Mouse (Mus musculus): ENCODE results near the gene Ptpre. TPM values are rescaled to one million over a fixed set of nuclear protein-coding genes. Genes with fewer than 3 reads are reported as not detected.

The Ptpre gene
- total RNA-seq, 2 experiments from 2014 or later: 49.6 to 74.2 TPM

- ATAC-seq (replicated peaks; ENCODE audit: poor library complexity): no peak
Measured at GRCm38 (mm10) chr7:135602265-135602664, 65.0 kb downstream of the Ptpre start.

- no peak for ATAC-seq (replicated peaks; ENCODE audit: poor library complexity)
Measured at GRCm38 (mm10) chr7:135602881-135603523, 65.7 kb downstream of the Ptpre start.

- peak; percentile 47 for ATAC-seq (replicated peaks; ENCODE audit: poor library complexity)
Measured at GRCm38 (mm10) chr7:135605002-135605803, 67.9 kb downstream of the Ptpre start.

- ATAC-seq (replicated peaks; ENCODE audit: poor library complexity): no peak
Measured at GRCm38 (mm10) chr7:135605804-135606072, 68.5 kb downstream of the Ptpre start.

GRCm38 (mm10) chr7:135608208-135608607, 70.9 kb downstream of the Ptpre start:
- 0 out of 2 replicates have a peak, but pooled peaks have one; percentile 10 for ATAC-seq (replicated peaks; ENCODE audit: poor library complexity)

- ATAC-seq (replicated peaks; ENCODE audit: poor library complexity): 0 out of 2 replicates have a peak, but pooled peaks have one; percentile 7
Measured at GRCm38 (mm10) chr7:135609028-135609427, 71.7 kb downstream of the Ptpre start.

GRCm38 (mm10) chr7:135609655-135610054, 72.4 kb downstream of the Ptpre start:
- ATAC-seq (replicated peaks; ENCODE audit: poor library complexity): no peak

GRCm38 (mm10) chr7:135612276-135612675, 75.0 kb downstream of the Ptpre start:
- no peak for ATAC-seq (replicated peaks; ENCODE audit: poor library complexity)

- no peak for ATAC-seq (replicated peaks; ENCODE audit: poor library complexity)
Measured at GRCm38 (mm10) chr7:135612801-135613200, 75.5 kb downstream of the Ptpre start.

- ATAC-seq (replicated peaks; ENCODE audit: poor library complexity): no peak
Measured at GRCm38 (mm10) chr7:135613380-135613779, 76.1 kb downstream of the Ptpre start.

- no peak for ATAC-seq (replicated peaks; ENCODE audit: poor library complexity)
Measured at GRCm38 (mm10) chr7:135614892-135615291, 77.6 kb downstream of the Ptpre start.

- peak; percentile 80 for ATAC-seq (replicated peaks; ENCODE audit: poor library complexity)
Measured at GRCm38 (mm10) chr7:135616479-135616878, 79.2 kb downstream of the Ptpre start.

- ATAC-seq (replicated peaks; ENCODE audit: poor library complexity): no peak
Measured at GRCm38 (mm10) chr7:135617776-135618175, 80.5 kb downstream of the Ptpre start.

- ATAC-seq (replicated peaks; ENCODE audit: poor library complexity): no peak
Measured at GRCm38 (mm10) chr7:135621649-135622048, 84.4 kb downstream of the Ptpre start.

- no peak for ATAC-seq (replicated peaks; ENCODE audit: poor library complexity)
Measured at GRCm38 (mm10) chr7:135622241-135622640, 85.0 kb downstream of the Ptpre start.

- peak; percentile 58 for ATAC-seq (replicated peaks; ENCODE audit: poor library complexity)
Measured at GRCm38 (mm10) chr7:135624854-135625253, 87.6 kb downstream of the Ptpre start.

- peak; percentile 40 for ATAC-seq (replicated peaks; ENCODE audit: poor library complexity)
Measured at GRCm38 (mm10) chr7:135628363-135628762, 91.1 kb downstream of the Ptpre start.

- no peak for ATAC-seq (replicated peaks; ENCODE audit: poor library complexity)
Measured at GRCm38 (mm10) chr7:135629019-135629418, 91.7 kb downstream of the Ptpre start.

- ATAC-seq (replicated peaks; ENCODE audit: poor library complexity): peak; percentile 87
Measured at GRCm38 (mm10) chr7:135631776-135632552, 94.7 kb downstream of the Ptpre start.

- ATAC-seq (replicated peaks; ENCODE audit: poor library complexity): no peak
Measured at GRCm38 (mm10) chr7:135632716-135633258, 95.5 kb downstream of the Ptpre start.

- ATAC-seq (replicated peaks; ENCODE audit: poor library complexity): no peak
Measured at GRCm38 (mm10) chr7:135634851-135635624, 97.8 kb downstream of the Ptpre start.
